Mouse (Mus musculus) bone marrow, adult 2 months (tissue): ENCODE results near the gene Nudt9. TPM values are rescaled to one million over a fixed set of nuclear protein-coding genes. Genes with fewer than 3 reads are reported as not detected.

ENCODE experiments used
- H3K27ac ChIP-seq: fragments of 200-500 bp; 2 replicates; pipeline ENCODE4 v1.5.1; 2012; ENCODE audit warnings: low read depth, mild to moderate bottlenecking, control low read depth, inconsistent platforms, low read length; ENCODE audit not compliant: control insufficient read depth, poor library complexity, insufficient read depth
- H3K4me1 ChIP-seq: fragments of 200-500 bp; 2 replicates; pipeline ENCODE4 v1.6.1; 2011; ENCODE audit warnings: low read length; ENCODE audit not compliant: control insufficient read depth, insufficient read depth
- H3K4me3 ChIP-seq: fragments of 200-500 bp; replicated peaks from 2 replicates; pipeline ENCODE3; 2011; ENCODE audit warnings: mild to moderate bottlenecking, low read depth, low read length, control low read depth; ENCODE audit not compliant: control insufficient read depth
- CTCF ChIP-seq: fragments of 200-500 bp; IDR thresholded peaks from 2 replicates; pipeline ENCODE4 v1.5.1; 2011; ENCODE audit warnings: low read length, control low read depth; ENCODE audit not compliant: control insufficient read depth, insufficient read depth
- POLR2A ChIP-seq: fragments of 200-500 bp; IDR thresholded peaks from 2 replicates; pipeline ENCODE4 v1.6.1; 2011; ENCODE audit warnings: low read depth, mild to moderate bottlenecking, control low read depth, low read length, borderline replicate concordance; ENCODE audit not compliant: control insufficient read depth
- WGBS: fragments of 180-500 bp; shearing (Covaris S2); methylation state at CpG from one replicate; pipeline ENCODE4 v1.1.7; 2018; 5-methylcytosine and 5-hydroxymethylcytosine counted together
- polyA plus RNA-seq: library from polyadenylated mRNA; stranded (reverse); fragments of >200 nt; gene quantifications from 2 replicates; pipeline ENCODE4 v1.2.4, GENCODE M21; 2011; ENCODE audit warnings: low replicate concordance; ENCODE audit not compliant: missing spikeins, insufficient read depth, insufficient read length

Gene Nudt9
- polyA plus RNA-seq, 1 experiment = 32.5 TPM

- WGBS = 93% methylated on average over 5 of the region's 5 CpGs
- peaks cover 2% of the 10 kb centered on the region for H3K4me1 ChIP-seq
- TF ChIP-seq POLR2A (no peak), CTCF (no peak)
- no peak overlapping the region for H3K27ac ChIP-seq
- H3K4me3 ChIP-seq = no peak overlapping the region
Measured at GRCm38 (mm10) chr5:104060429-104060828, 14.3 kb downstream of the Nudt9 start.

- peak overlapping the region; percentile 16 for H3K27ac ChIP-seq
- 87% methylated on average over 13 of the region's 13 CpGs for WGBS
- no peak overlapping the region for H3K4me3 ChIP-seq
- peaks cover 2% of the 10 kb centered on the region for H3K4me1 ChIP-seq
- TF ChIP-seq POLR2A = no peak
- TF ChIP-seq CTCF = no peak
Measured at GRCm38 (mm10) chr5:104061936-104062772, 16.0 kb downstream of the Nudt9 start.

DNA sequence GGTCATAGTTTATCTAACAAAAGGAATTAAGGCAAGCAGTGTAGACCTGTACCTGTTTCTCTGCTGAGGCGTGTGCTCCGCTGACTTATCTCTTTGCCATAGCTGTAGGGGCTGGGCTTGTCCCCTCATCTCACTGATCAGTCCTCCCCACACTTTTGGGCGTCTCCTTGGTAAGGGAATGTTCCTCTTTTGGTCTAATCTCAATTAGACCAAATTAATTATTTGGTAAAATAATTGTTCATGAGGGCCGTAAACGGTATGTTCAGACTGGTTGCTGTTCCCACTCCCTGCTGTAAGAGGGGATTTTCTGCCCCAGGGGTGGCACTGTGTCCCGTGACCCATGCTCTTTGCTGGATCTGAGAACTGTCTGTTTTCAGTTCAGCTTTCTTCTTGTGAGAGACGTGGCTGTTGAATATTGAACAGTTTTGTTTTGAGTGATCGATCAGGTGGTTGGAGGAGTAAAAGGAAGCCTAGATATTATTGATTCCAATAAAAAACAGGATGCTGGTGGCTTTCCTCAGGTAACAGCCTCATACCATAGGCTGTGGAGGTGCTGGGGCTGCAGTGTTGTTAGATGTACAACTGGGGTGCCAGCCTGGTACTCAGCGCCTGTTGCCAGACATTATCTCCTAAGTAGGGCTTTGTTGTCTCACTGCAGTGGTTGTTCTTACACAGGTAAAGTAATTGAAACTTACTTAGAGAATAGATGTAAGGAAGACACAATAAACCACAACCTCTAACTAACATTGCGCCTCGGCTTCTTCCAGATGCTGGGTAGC is 16.9 kb downstream of the Nudt9 start:
- Histone ChIP-seq H3K27ac (peak overlapping the region; percentile 77), H3K4me1 (peaks cover 2% of the 10 kb centered on the region), H3K4me3 (no peak overlapping the region)
- no peak for TF ChIP-seq POLR2A
- no peak for TF ChIP-seq CTCF
- WGBS = 71% methylated on average over 11 of the region's 11 CpGs

- WGBS = 81% methylated on average over 7 of the region's 7 CpGs
- no peak overlapping the region for H3K4me3 ChIP-seq
- no peaks in the 10 kb centered on the region for H3K4me1 ChIP-seq
- no peak overlapping the region for H3K27ac ChIP-seq
- TF ChIP-seq CTCF (peak; percentile 46), POLR2A (no peak)
Measured at GRCm38 (mm10) chr5:104068751-104069150, 22.6 kb downstream of the Nudt9 start.

- 67% methylated on average over 4 of the region's 4 CpGs for WGBS
- no peak overlapping the region for H3K4me3 ChIP-seq
- H3K27ac ChIP-seq = no peak overlapping the region
- TF ChIP-seq POLR2A = no peak
- no peak for TF ChIP-seq CTCF
- H3K4me1 ChIP-seq = no peaks in the 10 kb centered on the region
Measured at GRCm38 (mm10) chr5:104071048-104071447, 24.9 kb downstream of the Nudt9 start.

DNA sequence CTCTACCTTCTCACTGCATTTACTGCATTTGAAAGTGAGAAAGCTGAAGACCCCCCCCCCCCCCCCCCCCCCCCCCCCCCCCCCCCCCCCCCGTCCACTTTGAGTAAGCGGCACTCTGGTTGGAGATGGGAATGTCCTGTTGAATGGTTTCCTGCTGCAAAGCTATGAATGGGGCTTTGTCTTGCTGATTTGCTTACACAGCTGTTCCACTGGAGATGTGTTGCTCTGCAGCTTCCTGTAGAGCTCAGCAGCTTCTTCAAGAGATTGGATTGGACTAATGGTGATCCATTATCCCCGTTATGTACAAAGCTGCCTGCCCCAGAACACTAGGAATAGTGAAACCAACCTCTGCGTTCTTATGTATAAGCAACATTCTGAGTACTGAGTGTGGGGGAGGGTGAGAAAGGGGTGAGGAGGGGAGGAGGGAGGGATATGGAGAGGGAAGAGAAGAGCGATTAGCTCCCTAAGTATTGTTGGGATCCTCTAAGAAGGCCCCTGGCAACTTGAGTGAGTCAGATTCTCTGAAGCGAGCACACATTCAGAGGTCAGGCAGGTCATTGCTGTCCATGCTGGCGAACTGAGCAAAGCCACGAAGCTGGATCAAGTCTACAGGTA is 26.3 kb downstream of the Nudt9 start:
- TF ChIP-seq CTCF = no peak
- no peak for TF ChIP-seq POLR2A
- no peaks in the 10 kb centered on the region for H3K4me1 ChIP-seq
- WGBS = 58% methylated on average over 7 of the region's 8 CpGs
- no peak overlapping the region for H3K27ac ChIP-seq
- no peak overlapping the region for H3K4me3 ChIP-seq

DNA sequence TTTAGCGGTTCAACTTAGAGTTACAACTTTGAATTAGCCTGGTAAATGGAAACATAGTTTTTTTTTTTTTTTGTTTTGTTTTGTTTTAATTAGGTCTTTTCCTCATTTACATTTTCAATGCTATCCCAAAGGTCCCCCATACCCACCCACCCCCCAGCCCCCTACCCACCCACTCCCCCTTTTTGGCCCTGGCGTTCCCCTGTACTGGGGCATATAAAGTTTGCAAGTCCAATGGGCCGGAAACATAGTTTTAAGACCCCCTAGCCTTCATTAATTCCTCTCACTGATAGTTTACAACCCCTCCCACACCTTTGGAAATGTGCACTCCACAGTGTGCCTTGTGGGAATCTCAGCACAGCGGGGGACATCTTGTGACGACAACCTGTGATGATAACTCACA is 27.5 kb downstream of the Nudt9 start:
- no peak overlapping the region for H3K4me3 ChIP-seq
- 93% methylated on average over 5 of the region's 5 CpGs for WGBS
- H3K4me1 ChIP-seq = no peaks in the 10 kb centered on the region
- TF ChIP-seq POLR2A (no peak), CTCF (no peak)
- no peak overlapping the region for H3K27ac ChIP-seq

GRCm38 (mm10) chr5:104074388-104074787 is 28.3 kb downstream of the Nudt9 start:
- H3K4me3 ChIP-seq = no peak overlapping the region
- H3K27ac ChIP-seq = no peak overlapping the region
- peak; percentile 89 for TF ChIP-seq CTCF
- no peak for TF ChIP-seq POLR2A
- WGBS = 23% methylated on average over 12 of the region's 12 CpGs
- no peaks in the 10 kb centered on the region for H3K4me1 ChIP-seq
